In genomic region chr17:10317981-10318551, GRCm38 (mm10) we compare ENCODE assay signal across 8 mouse cellular contexts. TPM values are rescaled to one million over a fixed set of nuclear protein-coding genes. Genes with fewer than 3 reads are reported as not detected.
DNase-seq lines count a peak whose midpoint lies in the region; ATAC-seq and TF ChIP-seq lines count a peak whose summit lies in the region.

No protein-coding gene starts in this region.

- peaks cover 2% of the 10 kb centered on the region for H3K79me2 ChIP-seq in heart, adult 2 months (replicated peaks; ENCODE audit: control insufficient read depth, insufficient read depth, low read length)

- TF ChIP-seq CTCF in heart, adult 2 months (IDR thresholded peaks at IDR 0.05) = no peak
- no peak for TF ChIP-seq CTCF in kidney, adult 2 months (conservative IDR thresholded peaks at IDR 0.05; ENCODE audit: insufficient read depth, insufficient read length, low read depth, low read length)
- no peak for TF ChIP-seq CTCF in lung, postnatal 0 days (IDR thresholded peaks at IDR 0.05)
- no peak for TF ChIP-seq CTCF in olfactory bulb, adult 2 months (IDR thresholded peaks at IDR 0.05; ENCODE audit: insufficient read depth, low read depth, low read length)

- peaks cover 9% of the 10 kb centered on the region for H3K36me3 ChIP-seq in heart, adult 2 months (ENCODE audit: control insufficient read depth, insufficient read depth, low read length)
- H3K36me3 ChIP-seq in kidney, adult 2 months (ENCODE audit: control insufficient read depth, insufficient read depth, low read length) = no peaks in the 10 kb centered on the region
- no peaks in the 10 kb centered on the region for H3K36me3 ChIP-seq in lung, postnatal 0 days (ENCODE audit: insufficient read depth, low read length)

- WGBS in heart, adult 2 months = under 1% methylated on average over 46 of the region's 46 CpGs
- 1% methylated on average over 46 of the region's 46 CpGs for WGBS in kidney, adult 2 months
- 1% methylated on average over 45 of the region's 46 CpGs for WGBS in lung, postnatal 0 days
- WGBS in olfactory bulb, adult 2 months = 1% methylated on average over 46 of the region's 46 CpGs

- H3K4me1 ChIP-seq in heart, adult 2 months (ENCODE audit: control insufficient read depth, insufficient read depth, low read length) = peaks cover 10% of the 10 kb centered on the region
- H3K4me1 ChIP-seq in kidney, adult 2 months (ENCODE audit: control insufficient read depth, insufficient read depth, low read length) = peaks cover 3% of the 10 kb centered on the region; the same call in 1 of the 2 replicates
- peaks cover 3% of the 10 kb centered on the region; the same call in 1 of the 2 replicates for H3K4me1 ChIP-seq in lung, postnatal 0 days (ENCODE audit: insufficient read depth, low read depth, low read length)
- H3K4me1 ChIP-seq in olfactory bulb, adult 2 months (ENCODE audit: control insufficient read depth, insufficient read depth, low read length) = no peaks in the 10 kb centered on the region

- peak overlapping the region; percentile 79 for H3K4me3 ChIP-seq in heart, adult 2 months
- peak overlapping the region; percentile 92 for H3K4me3 ChIP-seq in kidney, adult 2 months (ENCODE audit: insufficient read depth, low read depth, low read length)
- peak overlapping the region; percentile 91 for H3K4me3 ChIP-seq in lung, postnatal 0 days (ENCODE audit: low read depth, low read length)
- H3K4me3 ChIP-seq in olfactory bulb, adult 2 months (ENCODE audit: insufficient read depth, low read depth, low read length) = peak overlapping the region; percentile 86

- peak overlapping the region; percentile 96 for H3K27ac ChIP-seq in heart, adult 2 months
- H3K27ac ChIP-seq in kidney, adult 2 months (ENCODE audit: insufficient read depth, low read depth, low read length) = peak overlapping the region; percentile 99
- H3K27ac ChIP-seq in lung, postnatal 0 days (ENCODE audit: low read length) = peak overlapping the region; percentile 100
- H3K27ac ChIP-seq in olfactory bulb, adult 2 months (ENCODE audit: insufficient read depth, low read depth, low read length) = peak overlapping the region; percentile 92

- no peaks in the 10 kb centered on the region for H3K27me3 ChIP-seq in heart, adult 2 months (ENCODE audit: control insufficient read depth, insufficient read depth, low read length)
- H3K27me3 ChIP-seq in kidney, adult 2 months (replicated peaks; ENCODE audit: control insufficient read depth, insufficient read depth, low read length) = no peaks in the 10 kb centered on the region
- no peaks in the 10 kb centered on the region for H3K27me3 ChIP-seq in lung, postnatal 0 days (replicated peaks; ENCODE audit: insufficient read depth, low read length)

- TF ChIP-seq POLR2A in heart, adult 2 months (IDR thresholded peaks at IDR 0.05; ENCODE audit: insufficient read depth, low read depth, low read length) = peak; percentile 60; the same call in 1 of the 2 replicates
- no peak for TF ChIP-seq POLR2A in kidney, adult 2 months (IDR thresholded peaks at IDR 0.05; ENCODE audit: low read depth, low read length)
- no peak for TF ChIP-seq POLR2A in olfactory bulb, adult 2 months (IDR thresholded peaks at IDR 0.05; ENCODE audit: insufficient read depth, low read depth, low read length)

- no peaks in the 10 kb centered on the region for H3K9me3 ChIP-seq in lung, postnatal 0 days (ENCODE audit: low read length)

- peak overlapping the region; percentile 73 for H3K4me2 ChIP-seq in lung, postnatal 0 days (replicated peaks; ENCODE audit: low read depth, low read length)

- peak; percentile 20 for ATAC-seq in lung, postnatal 0 days

- no peak for TF ChIP-seq EP300 in heart, adult 2 months (IDR thresholded peaks at IDR 0.05; ENCODE audit: insufficient read depth, low read depth, low read length)
- TF ChIP-seq EP300 in lung, postnatal 0 days (IDR thresholded peaks at IDR 0.05) = no peak

- intact Hi-C loops in heart, adult 2 months (cut with DNase I) = loop anchor here (1.0 to 10.0 kb wide), 6 partner anchors 93 to 1153 kb away; no protein-coding TSS in a partner anchor

- peak; percentile 82 for DNase-seq in 416B (ENCODE audit: low read depth)
- peak; percentile 62 for DNase-seq in T-cell, adult 2 months (ENCODE audit: low spot score)
- DNase-seq in embryo, embryonic 11 days = peak; percentile 74
- peak; percentile 78 to 80 for DNase-seq in heart, adult 2 months
- DNase-seq in kidney, adult 2 months = peak; percentile 79
- DNase-seq in lung, postnatal 0 days (ENCODE audit: low spot score) = peak; percentile 90
- peak; percentile 65 for DNase-seq in thymus, postnatal 4 days

- peak overlapping the region; percentile 100 for H3K9ac ChIP-seq in heart, adult 2 months (ENCODE audit: low read depth, low read length)
- peak overlapping the region; percentile 100 for H3K9ac ChIP-seq in lung, postnatal 0 days (replicated peaks; ENCODE audit: low read depth)

RNA-seq across cellular contexts. Expression of gene Qk, which starts 1.6 kb away (rescaled TPM):
- total RNA-seq in heart, adult 2 months (2021) = 100 to 1,000 TPM; 469 to 514 TPM
- 342 and 549 TPM in 2 replicates for polyA plus RNA-seq in heart, adult 2 months (2012; rRNA removed)
- 115 and 121 TPM in 2 replicates for polyA plus RNA-seq in kidney, adult 2 months (2012; rRNA removed)
- polyA plus RNA-seq in lung, postnatal 0 days (2015; fragmentation: Nextera tagmentation; extraction: Ambion mirVana) = 60.2 and 67.9 TPM in 2 replicates
- polyA plus RNA-seq in olfactory bulb, adult 2 months (2012; ENCODE audit: insufficient read depth, insufficient read length, low replicate concordance, missing spikeins) = 142 and 194 TPM in 2 replicates

Comparison
In these comparisons a context has a peak if more than half of its experiments do, and no peak if none do; other contexts are left out.
1. Peak in every context shown above with its lines: DNase-seq, ATAC-seq, H3K4me3 ChIP-seq and H3K27ac ChIP-seq.